Mouse (Mus musculus): Measurements from ENCODE around the gene Jtb. TPM values are rescaled to one million over a fixed set of nuclear protein-coding genes. Genes with fewer than 3 reads are reported as not detected.
A peak's percentile ranks its signal among the peaks of the same experiment; 100 is the strongest.

Jtb gene
- 10 to 100 TPM; 58.9 to 63.8 TPM for total RNA-seq (2021)
- long read RNA-seq, experiment 1, transcript Jtb-201 (5 exons, 1,101 nt), result major isoform, 119 of 126 reads
- long read RNA-seq, experiment 1, partial matches to known transcripts, result 2 of 126 reads
- long read RNA-seq, experiment 1, other reads (novel, unspliced or antisense), result 5 of 126 reads
- long read RNA-seq, experiment 2, transcript Jtb-201 (5 exons, 1,101 nt), result major isoform, 170 of 185 reads
- long read RNA-seq, experiment 2, partial matches to known transcripts, result 5 of 185 reads
- long read RNA-seq, experiment 2, other reads (novel, unspliced or antisense), result 10 of 185 reads

GRCm38 (mm10) chr3:90231507-90232333 is at the start of gene Jtb:
Gene Jtb (plus strand): TSS chr3:90231597.
- intact Hi-C loops (cut with DNase I), result no loop called here
- peak; percentile 87 to 90 for DNase-seq

- intact Hi-C loops (cut with DNase I), result no loop called here
- DNase-seq, result no peak
These were observed 47.8 kb upstream of the Jtb start for GRCm38 (mm10) chr3:90183581-90183980.

GRCm38 (mm10) chr3:90190859-90191510 is 40.4 kb upstream of the Jtb start:
- intact Hi-C loops (cut with DNase I), result no loop called here
- no peak for DNase-seq

DNA sequence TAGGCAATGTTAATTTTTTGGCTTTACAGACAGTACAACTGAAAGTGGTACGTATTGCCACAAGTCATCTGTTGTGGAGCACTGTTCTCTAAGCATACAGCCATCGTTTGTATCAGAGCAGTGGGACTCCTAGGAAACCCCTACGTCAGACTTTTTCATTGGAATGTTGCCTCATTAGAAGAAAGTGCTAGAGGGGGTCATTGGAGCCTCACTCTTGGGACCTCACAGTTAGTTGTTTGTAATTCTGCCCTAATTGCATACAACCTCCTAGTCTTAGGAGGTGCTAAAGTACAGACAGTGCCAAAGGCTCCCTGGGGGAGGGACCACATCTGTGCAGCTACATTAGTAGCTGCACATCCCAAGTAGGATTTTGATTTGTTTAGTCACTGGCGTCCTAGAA is 36.6 kb upstream of the Jtb start:
- intact Hi-C loops (cut with DNase I), result no loop called here
- DNase-seq, result no peak

GRCm38 (mm10) chr3:90195644-90196043 is 35.8 kb upstream of the Jtb start:
- no peak for DNase-seq
- intact Hi-C loops (cut with DNase I), result no loop called here

- intact Hi-C loops (cut with DNase I), result no loop called here
- no peak for DNase-seq
These were observed 33.8 kb upstream of the Jtb start for GRCm38 (mm10) chr3:90197548-90197947.

GRCm38 (mm10) chr3:90202884-90203283 is 28.5 kb upstream of the Jtb start:
- intact Hi-C loops (cut with DNase I), result no loop called here
- no peak for DNase-seq

GRCm38 (mm10) chr3:90203619-90204018 is 27.8 kb upstream of the Jtb start:
- DNase-seq, result no peak
- intact Hi-C loops (cut with DNase I), result no loop called here

GRCm38 (mm10) chr3:90204582-90204981 is 26.8 kb upstream of the Jtb start:
- no peak for DNase-seq
- intact Hi-C loops (cut with DNase I), result no loop called here

- intact Hi-C loops (cut with DNase I), result no loop called here
- DNase-seq, result no peak
These were observed 22.7 kb upstream of the Jtb start for GRCm38 (mm10) chr3:90208662-90209061.

DNA sequence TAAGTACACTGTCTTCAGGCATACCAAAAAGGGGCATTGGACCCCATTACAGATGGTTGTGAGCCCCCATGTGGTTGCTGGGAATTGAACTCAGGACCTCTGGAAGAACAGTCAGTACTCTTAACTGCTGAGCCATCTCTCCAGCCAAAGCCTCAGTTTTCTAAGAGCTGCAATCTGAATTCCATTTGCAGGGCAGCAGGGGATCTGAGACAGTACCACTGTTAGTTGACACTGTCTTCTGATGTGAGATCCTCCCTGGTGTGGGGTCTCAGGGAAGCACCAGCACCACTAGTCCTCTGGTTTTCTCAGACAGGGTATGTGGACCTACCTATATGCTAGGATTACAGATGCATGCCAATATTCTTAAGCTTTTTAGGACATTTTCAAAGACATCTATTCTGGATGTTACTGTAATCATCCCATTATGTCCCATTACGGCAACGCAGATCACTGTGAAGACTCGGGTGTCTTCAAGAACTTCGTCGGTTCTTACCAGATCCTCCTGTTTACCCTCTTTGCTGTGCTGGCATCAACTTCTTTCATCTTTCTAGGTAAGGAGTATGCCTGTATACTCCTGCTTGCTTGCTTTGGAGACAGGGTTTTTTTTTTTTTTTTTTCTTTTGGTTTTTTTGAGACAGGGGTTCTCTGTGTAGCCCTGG is 21.4 kb upstream of the Jtb start:
- no peak for DNase-seq
- intact Hi-C loops (cut with DNase I), result no loop called here

GRCm38 (mm10) chr3:90211475-90212398 is 19.7 kb upstream of the Jtb start:
- intact Hi-C loops (cut with DNase I), result no loop called here
- DNase-seq, result no peak

- intact Hi-C loops (cut with DNase I), result no loop called here
- no peak for DNase-seq
These were observed 18.7 kb upstream of the Jtb start for GRCm38 (mm10) chr3:90212723-90213122.

DNA sequence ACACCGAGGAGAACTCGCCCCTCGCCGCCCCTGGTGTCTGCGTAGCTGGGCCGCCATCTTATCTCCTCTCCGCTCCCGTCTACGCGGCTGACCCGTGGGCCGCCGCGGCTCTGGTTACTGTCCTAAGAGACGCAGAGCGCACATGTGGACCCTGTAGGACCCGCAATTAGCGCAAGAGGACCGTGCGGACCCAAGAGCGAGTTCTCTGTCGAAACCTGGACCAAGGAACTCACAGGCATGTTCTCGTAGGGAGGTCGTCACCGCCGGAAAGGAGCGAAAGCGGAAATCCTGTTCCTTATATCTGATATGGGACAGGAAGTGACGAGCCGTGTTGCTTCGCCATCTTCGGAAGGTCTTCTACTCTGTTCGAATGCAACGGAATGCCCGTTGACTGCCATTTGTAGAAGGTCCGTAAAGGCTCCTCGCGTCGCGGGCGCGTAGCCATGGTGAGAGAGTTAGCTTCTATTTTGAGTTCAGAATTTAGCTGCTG is 18.0 kb upstream of the Jtb start, which contains the start of the genes Rps27 and Rab13:
TSS of gene Rps27 (minus strand) at position 275 of the 490 bp plus-strand sequence.
TSS of gene Rab13 (plus strand) at position 319 of the 490 bp plus-strand sequence.
- peak; percentile 77 to 83 for DNase-seq
- intact Hi-C loops (cut with DNase I), result no loop called here

DNA sequence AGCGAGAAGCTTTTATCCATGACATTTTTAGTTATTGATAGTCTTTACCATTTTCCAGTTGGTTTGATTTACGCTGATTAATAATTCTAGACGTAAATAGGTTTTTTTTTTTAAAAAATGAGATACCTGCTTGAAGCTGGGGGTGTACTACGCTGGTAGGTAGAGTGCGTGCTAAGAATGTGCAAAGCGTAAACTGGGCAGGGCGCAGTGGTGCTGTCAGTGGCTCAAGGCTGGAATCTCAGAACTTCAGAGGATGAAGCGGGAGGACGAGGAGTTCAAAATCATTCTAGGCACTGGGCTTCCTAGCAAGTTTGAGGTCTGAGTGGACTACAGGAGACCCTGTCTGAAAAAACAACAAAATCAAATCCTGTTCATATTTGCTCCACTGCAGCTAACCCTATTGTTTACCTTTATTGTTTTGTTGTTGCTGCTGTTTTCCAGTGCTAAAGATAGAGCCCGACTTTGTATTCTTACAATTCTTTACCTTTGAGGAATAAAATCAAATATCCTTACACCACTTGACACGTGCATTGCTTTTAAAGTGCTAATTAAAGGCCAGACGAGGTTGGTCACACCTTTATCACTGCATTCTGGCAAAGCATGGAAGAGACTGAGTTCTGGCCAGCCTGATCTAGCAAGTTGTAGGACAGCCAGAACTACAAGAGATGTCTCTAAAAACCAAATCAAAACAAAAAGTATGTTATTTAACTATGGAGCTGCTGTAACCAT is 17.3 kb upstream of the Jtb start:
- intact Hi-C loops (cut with DNase I), result no loop called here
- DNase-seq, result no peak

GRCm38 (mm10) chr3:90215825-90216380 is 15.5 kb upstream of the Jtb start:
- DNase-seq, result no peak
- intact Hi-C loops (cut with DNase I), result no loop called here

- peak in 1 of 2 experiments; percentile 13 for DNase-seq
- intact Hi-C loops (cut with DNase I), result loop anchor here (1.0 to 5.0 kb wide), 3 partner anchors 45 to 247 kb away; partner anchors contain the start of genes Dennd4b and Npr1
These were observed 11.3 kb upstream of the Jtb start for GRCm38 (mm10) chr3:90220088-90220487.

- intact Hi-C loops (cut with DNase I), result loop anchor here (1.0 to 5.0 kb wide), 3 partner anchors 44 to 247 kb away; partner anchors contain the start of genes Dennd4b and Npr1
- DNase-seq, result peak; percentile 74 to 78
These were observed 10.9 kb upstream of the Jtb start for GRCm38 (mm10) chr3:90220531-90220951.

All from gastrocnemius, postnatal 36 days (tissue).